Mouse (Mus musculus) forebrain, embryonic 13.5 days (tissue): Measurements from ENCODE around the gene Foxo1. TPM values are rescaled to one million over a fixed set of nuclear protein-coding genes. Genes with fewer than 3 reads are reported as not detected.

Experiments
- polyA plus RNA-seq: library from polyadenylated mRNA; unstranded; fragments of >200 nt; fragmentation: Nextera tagmentation; extraction: Ambion mirVana; gene quantifications from 2 replicates; pipeline ENCODE4 v1.2.1, GENCODE M21; 2015

Gene Foxo1
- polyA plus RNA-seq, 1 experiment from 2014 or later: 1.9 TPM

Other genes starting within 250 kb of the Foxo1 start
- gene Maml3, start 163.3 kb upstream of the Foxo1 start, polyA plus RNA-seq: 5.4 and 6.5 TPM in 2 replicates